Mouse (Mus musculus) limb, embryonic 13.5 days (tissue): ENCODE measurements around the gene Acp2. TPM values are rescaled to one million over a fixed set of nuclear protein-coding genes. Genes with fewer than 3 reads are reported as not detected.

Experiments used
- polyA plus RNA-seq: library from polyadenylated mRNA; unstranded; fragments of >200 nt; fragmentation: Nextera tagmentation; extraction: Ambion mirVana; gene quantifications from 2 replicates; pipeline ENCODE4 v1.2.1, GENCODE M21; 2015

Acp2 gene
- polyA plus RNA-seq, 1 experiment from 2014 or later, result 34.6 TPM

Other genes starting within 250 kb of the Acp2 start
- 18.3 and 19.2 TPM in 2 replicates for gene Rapsn, start 167.3 kb upstream of the Acp2 start, polyA plus RNA-seq
- 316 and 328 TPM in 2 replicates for gene Psmc3, start 148.9 kb upstream of the Acp2 start, polyA plus RNA-seq
- 59.9 and 67.5 TPM in 2 replicates for gene Slc39a13, start 132.5 kb upstream of the Acp2 start, polyA plus RNA-seq
- 4.6 and 6.0 TPM in 2 replicates for gene Spi1, start 120.5 kb upstream of the Acp2 start, polyA plus RNA-seq
- not detected in 2 replicates for gene Mybpc3, start 84.7 kb upstream of the Acp2 start, polyA plus RNA-seq
- 10.8 and 11.8 TPM in 2 replicates for gene Madd, start 19.0 kb upstream of the Acp2 start, polyA plus RNA-seq
- gene Nr1h3, start 51 bp upstream of the Acp2 start, polyA plus RNA-seq, result 1.7 TPM in 2 replicates
- gene Ddb2, start 34.1 kb downstream of the Acp2 start, polyA plus RNA-seq, result 23.6 and 26.7 TPM in 2 replicates
- gene Pacsin3, start 53.1 kb downstream of the Acp2 start, polyA plus RNA-seq, result 44.8 and 47.4 TPM in 2 replicates
- 89.0 and 91.6 TPM in 2 replicates for gene Arfgap2, start 62.1 kb downstream of the Acp2 start, polyA plus RNA-seq
- gene 1110051M20Rik, start 241.8 kb downstream of the Acp2 start, polyA plus RNA-seq, result 77.2 and 79.4 TPM in 2 replicates